Mouse (Mus musculus): ENCODE measurements around the gene Tmem243.
"Not testable (repeated sequence)": the region's sequence is repeated elsewhere in the genome, so short reads cannot be mapped to it uniquely, and the experiment has no call there.

Gene Tmem243

DNA sequence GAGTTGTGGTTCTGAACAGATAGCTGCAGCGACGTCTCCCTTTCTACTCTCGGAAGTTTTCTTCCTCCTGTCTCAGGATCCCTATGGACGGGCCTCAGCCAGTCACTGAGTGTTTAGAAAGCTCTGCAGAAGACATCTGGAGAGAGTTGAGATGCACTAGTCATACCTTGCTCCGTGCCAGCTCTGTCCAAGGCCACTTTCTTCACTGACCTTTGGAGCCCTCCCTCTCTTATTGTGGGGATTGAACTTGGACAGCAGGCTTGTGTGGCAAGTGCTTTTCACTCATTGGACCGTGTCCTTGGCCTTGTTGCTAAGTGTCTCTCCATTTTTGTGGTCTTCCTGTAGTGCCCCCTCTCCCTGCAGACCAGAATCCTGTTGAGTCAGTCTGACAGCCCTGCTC lies 6.3 kb downstream of the Tmem243 start:
- DNase-seq (ENCODE audit: low read depth, low spot score): no peak

DNA sequence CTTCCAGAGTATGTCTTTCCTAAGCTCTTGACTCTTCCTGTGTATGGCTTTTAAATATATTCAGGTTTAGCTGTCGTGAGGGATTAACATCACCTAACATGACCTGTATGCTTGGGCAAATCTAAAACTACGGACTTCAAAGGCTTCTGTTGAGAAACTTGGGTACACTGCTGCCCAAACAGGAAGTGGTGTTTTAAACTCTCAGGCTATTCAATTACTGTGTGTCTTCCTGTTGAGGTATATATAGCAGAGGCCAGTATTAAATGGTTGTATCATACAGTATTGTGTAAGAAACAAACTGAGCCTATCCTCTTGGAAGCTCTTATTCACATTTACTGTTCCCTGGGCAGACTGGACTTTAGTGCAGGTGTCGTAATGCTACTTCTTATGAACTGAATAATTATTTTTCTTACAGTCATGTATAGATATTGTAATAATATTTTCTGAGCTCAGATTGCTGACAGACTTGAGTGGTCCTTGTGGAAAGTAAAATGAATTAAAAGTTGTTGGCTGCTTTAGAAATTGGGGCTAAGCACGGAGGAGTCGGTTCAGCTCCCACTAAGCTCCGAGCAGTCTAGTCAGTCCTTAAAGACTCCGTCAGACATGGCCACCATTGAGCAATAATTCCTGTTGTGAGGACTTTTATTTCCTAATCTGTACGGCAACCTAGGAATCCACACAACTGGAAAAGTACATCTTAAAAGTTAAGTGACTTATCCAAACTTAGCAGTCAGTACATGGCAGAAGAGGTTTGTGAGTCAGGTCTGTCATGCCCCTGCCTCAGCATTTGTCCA lies 7.0 kb downstream of the Tmem243 start:
- DNase-seq (ENCODE audit: low read depth, low spot score): no peak

DNA sequence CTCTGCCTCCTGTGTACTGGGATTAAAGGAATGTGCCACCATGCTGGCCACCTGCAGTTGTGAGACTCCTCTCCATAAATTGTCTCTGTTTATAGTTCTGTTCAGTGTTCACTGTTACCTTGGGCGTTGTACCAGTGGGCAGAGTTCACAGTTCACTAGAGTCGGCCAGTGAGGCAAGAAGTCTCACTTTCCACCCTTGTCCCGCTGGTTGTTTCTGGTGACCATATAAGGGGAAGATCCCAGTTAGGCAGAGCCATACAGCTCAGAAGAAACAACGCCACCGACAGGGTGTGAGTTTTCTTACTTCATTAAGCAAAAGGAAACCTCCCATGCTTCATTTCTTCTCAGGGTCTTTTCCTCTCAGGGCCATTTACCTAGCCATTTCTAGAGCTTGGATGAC lies 8.0 kb downstream of the Tmem243 start:
- no peak for DNase-seq (ENCODE audit: low read depth, low spot score)

DNA sequence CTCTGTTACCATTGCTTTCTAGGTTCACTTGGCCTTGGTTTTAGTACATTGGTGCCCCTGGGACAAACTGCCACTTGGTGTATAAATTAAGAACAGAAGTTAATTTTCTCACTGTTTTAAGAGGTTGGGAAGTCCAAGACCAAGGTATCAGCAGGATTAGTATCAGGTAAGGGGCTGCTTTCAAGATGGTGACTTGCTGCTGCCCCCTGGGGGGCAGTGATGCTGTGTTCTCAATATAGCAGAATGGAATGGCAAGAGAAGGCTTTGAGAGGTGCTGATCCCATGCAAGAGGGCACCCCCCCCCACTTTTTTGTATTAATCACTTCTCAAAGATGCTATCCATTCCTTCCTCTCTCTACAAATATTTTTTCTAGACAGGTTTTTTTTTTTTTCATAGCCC lies 9.1 kb downstream of the Tmem243 start:
- DNase-seq (ENCODE audit: low read depth, low spot score): no peak

GRCm38 (mm10) chr5:9111285-9111684 lies 10.8 kb downstream of the Tmem243 start:
- DNase-seq (ENCODE audit: low read depth, low spot score): no peak

DNA sequence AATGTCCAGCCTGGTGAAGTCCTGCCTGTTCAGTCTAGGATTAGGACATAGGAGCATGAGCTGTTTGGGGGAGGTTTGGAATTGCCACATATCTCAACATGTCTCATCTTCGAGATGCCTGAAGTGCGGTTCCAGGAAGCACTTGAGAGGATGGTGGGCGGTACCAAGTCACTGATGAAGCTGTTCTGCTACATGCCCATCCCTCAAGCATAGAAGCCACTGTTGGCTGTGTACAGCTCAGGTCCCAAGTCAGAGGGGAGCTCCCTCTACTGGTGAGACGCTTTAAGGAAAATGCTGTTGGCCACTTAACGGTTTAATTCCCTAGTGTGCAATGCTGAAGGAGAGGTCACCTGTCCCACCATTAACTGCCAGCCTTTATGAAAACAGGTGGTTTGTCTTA lies 11.3 kb downstream of the Tmem243 start:
- DNase-seq (ENCODE audit: low read depth, low spot score): peak; percentile 53

- DNase-seq (ENCODE audit: low read depth, low spot score): no peak
Measured at GRCm38 (mm10) chr5:9114162-9114561, 13.7 kb downstream of the Tmem243 start.

DNA sequence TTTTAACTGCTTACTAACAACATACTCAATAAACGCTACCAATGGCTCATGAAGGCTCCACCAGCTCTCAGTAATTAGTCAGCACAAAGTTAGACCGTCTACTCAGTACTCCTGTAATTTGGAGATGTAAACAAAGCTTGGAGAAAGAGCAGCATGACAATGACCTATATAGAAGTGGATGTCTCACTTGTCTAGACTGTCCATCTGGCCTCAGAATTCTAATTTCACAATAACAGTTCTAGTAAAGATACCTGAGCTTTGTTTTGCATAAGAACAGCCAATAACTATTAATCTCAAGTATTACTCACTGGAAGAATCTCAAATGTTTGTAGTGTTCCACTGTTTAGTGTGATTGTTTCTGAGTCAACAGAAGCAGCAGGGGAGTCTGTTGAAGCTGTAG lies 23.7 kb downstream of the Tmem243 start:
- no peak for DNase-seq (ENCODE audit: low read depth, low spot score)

- DNase-seq (ENCODE audit: low read depth, low spot score): no peak
Measured at GRCm38 (mm10) chr5:9128566-9128965, 28.1 kb downstream of the Tmem243 start.

DNA sequence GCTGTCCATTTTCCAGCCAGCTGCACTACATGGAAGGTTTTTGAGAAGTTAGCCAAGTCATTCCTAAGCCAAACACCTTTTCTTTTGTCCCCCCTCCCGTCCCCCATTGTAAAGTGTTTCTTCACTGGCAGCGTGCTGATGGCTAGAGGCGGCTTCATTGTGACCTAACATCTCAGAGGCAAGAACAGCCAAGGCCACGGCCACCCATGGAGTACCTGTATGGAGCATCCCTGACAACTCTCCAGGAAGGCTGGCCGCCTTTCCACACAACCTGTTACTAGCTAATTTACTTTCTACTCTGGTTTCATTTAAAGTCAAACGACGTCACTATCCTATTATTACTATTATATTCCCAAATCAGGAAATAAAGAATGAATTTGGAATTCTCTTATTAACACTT lies 31.3 kb downstream of the Tmem243 start:
- no peak for DNase-seq (ENCODE audit: low read depth, low spot score)

GRCm38 (mm10) chr5:9135588-9135987 lies 35.1 kb downstream of the Tmem243 start:
- DNase-seq (ENCODE audit: low read depth, low spot score): no peak

DNA sequence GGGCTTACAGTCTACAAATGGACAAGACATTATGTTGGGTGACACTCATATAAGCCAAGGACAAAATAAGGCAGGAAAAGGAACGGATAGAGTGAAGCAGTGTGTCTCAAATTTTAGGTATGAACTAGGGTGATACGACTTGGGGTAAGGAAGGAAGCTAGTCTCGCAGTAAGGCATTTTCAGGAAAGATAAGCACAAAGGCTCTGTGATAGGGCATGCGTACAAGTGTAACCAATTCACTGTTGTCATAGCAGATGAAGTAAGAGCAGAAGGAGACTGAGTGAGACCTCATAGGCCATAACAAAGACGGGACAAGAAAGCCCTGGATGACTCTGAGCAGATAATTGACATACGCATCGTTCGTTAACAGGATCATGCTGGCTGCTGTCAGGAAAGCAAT lies 40.3 kb downstream of the Tmem243 start:
- DNase-seq (ENCODE audit: low read depth, low spot score): no peak

- DNase-seq (ENCODE audit: low read depth, low spot score): no peak
Measured at GRCm38 (mm10) chr5:9142376-9142775, 41.9 kb downstream of the Tmem243 start.

DNA sequence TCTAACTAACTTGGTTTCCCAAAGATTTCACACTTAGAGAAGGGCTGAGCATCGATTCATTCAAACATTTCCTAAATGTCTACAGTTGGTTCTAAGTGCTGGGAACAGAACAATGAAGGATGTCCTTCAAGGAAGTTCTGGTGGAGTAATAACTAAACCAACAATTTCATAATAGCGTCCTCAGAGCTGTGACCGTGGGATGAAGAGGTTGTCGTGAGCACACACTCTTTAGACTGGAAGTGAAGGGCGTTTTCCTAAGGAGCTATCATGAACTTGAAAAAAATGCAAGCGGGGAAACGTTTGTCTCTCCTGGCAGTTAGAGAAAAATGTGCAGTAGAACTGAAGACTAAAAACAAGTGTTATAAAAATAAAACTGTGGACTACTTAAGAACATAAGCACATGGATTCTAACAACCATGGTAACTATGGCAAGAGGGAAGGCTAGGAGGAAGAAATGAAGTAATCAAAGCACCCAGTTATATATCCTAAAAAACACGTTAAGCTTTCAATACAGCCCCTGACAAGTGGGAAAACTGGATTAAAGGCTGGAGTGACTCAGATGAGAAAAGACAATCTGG lies 48.9 kb downstream of the Tmem243 start:
- no peak for DNase-seq (ENCODE audit: low read depth, low spot score)

GRCm38 (mm10) chr5:9156746-9157145 lies 56.3 kb downstream of the Tmem243 start:
- no peak for DNase-seq (ENCODE audit: low read depth, low spot score)

DNA sequence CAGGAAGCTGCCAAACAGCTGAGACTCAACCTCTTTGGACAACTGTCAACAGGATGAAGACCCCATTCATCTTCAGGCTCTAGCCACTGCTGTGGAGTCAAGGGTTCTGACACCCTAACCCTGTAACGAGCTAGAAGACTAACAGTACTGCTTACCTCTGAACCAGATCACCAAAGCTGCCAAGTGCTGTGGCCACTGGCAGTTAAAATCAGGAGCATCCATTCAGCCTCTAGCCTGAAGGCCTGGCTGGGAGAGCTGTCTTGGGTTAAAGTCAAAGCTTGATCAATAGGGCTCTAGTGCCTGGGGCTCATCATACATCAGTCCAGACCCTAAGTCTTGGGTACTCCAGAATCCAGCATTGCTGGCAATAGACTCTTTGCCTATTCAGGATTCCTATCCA lies 56.9 kb downstream of the Tmem243 start:
- no peak for DNase-seq (ENCODE audit: low read depth, low spot score)

- no peak for DNase-seq (ENCODE audit: low read depth, low spot score)
Measured at GRCm38 (mm10) chr5:9160831-9161455, 60.5 kb downstream of the Tmem243 start.

- DNase-seq (ENCODE audit: low read depth, low spot score): peak; percentile 74
Measured at GRCm38 (mm10) chr5:9161456-9162041, 61.1 kb downstream of the Tmem243 start, which contains the start of gene Dmtf1. Dmtf1 (minus strand) TSS chr5:9161776.

DNA sequence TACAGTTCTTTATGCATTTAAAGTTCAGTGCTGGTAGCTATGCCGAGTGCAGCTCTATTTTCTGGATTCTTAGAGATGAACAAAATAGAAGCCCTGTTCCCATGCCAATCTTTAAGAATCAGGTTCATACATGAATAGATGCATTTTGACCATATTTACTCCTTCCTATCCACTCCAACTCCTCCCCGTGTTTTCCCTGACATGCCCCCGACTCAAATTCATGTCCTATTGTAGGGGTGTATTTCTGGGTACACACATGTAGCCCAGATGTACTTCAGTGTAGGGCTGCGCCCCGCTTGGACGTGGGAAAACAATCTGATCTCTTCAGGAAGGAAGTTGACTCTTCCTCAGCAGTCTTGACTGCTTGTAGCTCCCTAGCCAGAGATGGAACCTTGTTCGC lies 61.6 kb downstream of the Tmem243 start:
- DNase-seq (ENCODE audit: low read depth, low spot score): no peak

GRCm38 (mm10) chr5:9163411-9163810 lies 62.9 kb downstream of the Tmem243 start:
- DNase-seq (ENCODE audit: low read depth, low spot score): no peak

DNA sequence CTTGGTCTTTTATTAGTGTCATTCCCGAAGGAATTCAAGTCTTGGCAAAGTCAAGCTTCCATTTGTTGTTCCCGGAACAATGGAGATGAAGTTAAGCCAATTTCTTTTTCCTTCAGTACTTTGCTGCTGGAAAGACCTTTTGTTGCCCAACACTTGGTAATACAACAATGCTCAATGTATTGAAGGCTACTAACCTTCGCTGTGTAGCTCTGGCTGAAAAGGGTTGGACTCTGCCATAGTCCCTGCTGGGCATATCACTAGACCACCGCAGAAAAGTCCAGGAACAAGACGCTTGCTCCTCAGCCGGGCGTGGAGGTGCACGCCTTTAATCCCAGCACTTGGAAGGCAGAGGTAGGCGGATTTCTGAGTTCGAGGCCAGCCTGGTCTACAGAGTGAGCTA lies 64.7 kb downstream of the Tmem243 start:
- not testable (repeated sequence) for DNase-seq (ENCODE audit: low read depth, low spot score)

DNA sequence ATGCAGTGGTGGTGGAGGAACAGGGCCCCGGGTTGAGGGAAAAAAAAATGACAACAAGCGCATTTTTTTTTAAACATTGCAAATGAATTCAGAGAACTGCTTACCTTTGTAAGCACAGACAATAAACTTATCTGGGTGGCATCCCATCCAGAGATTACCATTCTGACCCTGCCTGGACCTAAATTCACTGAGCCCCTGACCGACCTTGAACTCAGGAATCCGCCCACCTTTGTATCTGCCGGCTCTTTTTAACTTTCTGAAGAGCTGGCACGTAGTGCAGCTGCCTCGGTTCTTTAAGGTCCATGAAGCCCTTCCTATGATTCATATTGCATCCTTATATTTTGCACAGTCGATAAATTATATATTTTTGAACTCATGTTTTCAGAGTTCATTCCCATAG lies 65.9 kb downstream of the Tmem243 start:
- DNase-seq (ENCODE audit: low read depth, low spot score): no peak

Data from WW6 (cell line).